Comparison of ENCODE assay signal across 8 mouse cellular contexts in the genomic region with DNA sequence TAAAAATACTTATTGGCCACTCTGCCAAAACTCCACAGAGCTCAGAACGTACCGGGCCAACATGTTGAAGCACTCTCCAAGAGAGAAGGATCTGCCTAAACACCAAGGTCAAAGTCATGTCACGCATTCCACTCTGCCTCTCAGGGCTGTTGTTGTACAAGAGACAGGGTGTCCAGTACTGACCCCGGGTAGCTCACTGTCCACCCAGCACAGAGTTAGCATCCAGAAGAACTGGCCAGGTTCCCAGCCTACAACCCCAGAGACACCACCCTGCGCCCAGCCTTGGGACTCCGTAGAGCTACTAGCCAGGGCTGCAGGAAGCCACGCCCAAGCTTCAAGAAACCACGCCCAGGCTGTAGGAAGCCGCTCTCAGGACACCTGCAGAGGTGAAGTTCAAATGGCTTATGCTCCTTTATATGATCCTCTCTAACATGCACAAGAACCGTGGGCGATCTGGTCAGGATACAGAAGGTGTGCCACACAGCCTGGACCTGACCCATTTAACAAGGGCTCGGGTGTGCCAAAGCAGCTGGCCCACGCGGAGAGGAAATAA. TPM values are rescaled to one million over a fixed set of nuclear protein-coding genes. Genes with fewer than 3 reads are reported as not detected.
DNase-seq lines count a peak whose midpoint lies in the region; ATAC-seq and TF ChIP-seq lines count a peak whose summit lies in the region.

No protein-coding gene starts in this region.

- no peak for TF ChIP-seq CTCF in lung, postnatal 0 days (IDR thresholded peaks at IDR 0.05)
- no peak for TF ChIP-seq CTCF in forebrain, postnatal 0 days (IDR thresholded peaks at IDR 0.05; ENCODE audit: low read depth)

- peaks cover 9% of the 10 kb centered on the region for H3K27me3 ChIP-seq in kidney, embryonic 15.5 days
- H3K27me3 ChIP-seq in lung, postnatal 0 days (replicated peaks; ENCODE audit: insufficient read depth, low read length): no peaks in the 10 kb centered on the region
- H3K27me3 ChIP-seq in hindbrain, embryonic 16.5 days (replicated peaks; ENCODE audit: control insufficient read depth, insufficient read depth, low read length): no peaks in the 10 kb centered on the region
- no peaks in the 10 kb centered on the region for H3K27me3 ChIP-seq in hindbrain, embryonic 14.5 days (ENCODE audit: control insufficient read depth, insufficient read depth, low read length)
- H3K27me3 ChIP-seq in forebrain, postnatal 0 days (ENCODE audit: insufficient read depth, low read length): no peaks in the 10 kb centered on the region

- H3K4me1 ChIP-seq in kidney, embryonic 15.5 days: 0 out of 2 replicates have a peak, but pooled peaks cover 5% of the 10 kb centered on the region
- peaks cover 12% of the 10 kb centered on the region for H3K4me1 ChIP-seq in lung, postnatal 0 days (ENCODE audit: insufficient read depth, low read depth, low read length)
- H3K4me1 ChIP-seq in hindbrain, embryonic 16.5 days (ENCODE audit: control insufficient read depth, insufficient read depth, low read depth, low read length): peaks cover 7% of the 10 kb centered on the region
- H3K4me1 ChIP-seq in hindbrain, embryonic 14.5 days (replicated peaks; ENCODE audit: control insufficient read depth, insufficient read depth, low read length): peaks cover 5% of the 10 kb centered on the region; the same call in 1 of the 2 replicates
- H3K4me1 ChIP-seq in forebrain, postnatal 0 days (ENCODE audit: insufficient read depth): no peaks in the 10 kb centered on the region

- no peaks in the 10 kb centered on the region for H3K9me3 ChIP-seq in kidney, embryonic 15.5 days (replicated peaks)
- H3K9me3 ChIP-seq in lung, postnatal 0 days (ENCODE audit: low read length): no peaks in the 10 kb centered on the region
- no peaks in the 10 kb centered on the region for H3K9me3 ChIP-seq in hindbrain, embryonic 16.5 days (ENCODE audit: control insufficient read depth, low read length)
- H3K9me3 ChIP-seq in hindbrain, embryonic 14.5 days (ENCODE audit: control insufficient read depth, low read length): no peaks in the 10 kb centered on the region
- H3K9me3 ChIP-seq in forebrain, postnatal 0 days (ENCODE audit: low read length): no peaks in the 10 kb centered on the region

- TF ChIP-seq EP300 in lung, postnatal 0 days (IDR thresholded peaks at IDR 0.05): peak; percentile 89

- H3K36me3 ChIP-seq in kidney, embryonic 15.5 days: no peaks in the 10 kb centered on the region
- H3K36me3 ChIP-seq in lung, postnatal 0 days (ENCODE audit: insufficient read depth, low read length): no peaks in the 10 kb centered on the region
- no peaks in the 10 kb centered on the region for H3K36me3 ChIP-seq in hindbrain, embryonic 16.5 days (ENCODE audit: control insufficient read depth, insufficient read depth, low read length)
- H3K36me3 ChIP-seq in hindbrain, embryonic 14.5 days (replicated peaks; ENCODE audit: control insufficient read depth, insufficient read depth): no peaks in the 10 kb centered on the region
- no peaks in the 10 kb centered on the region for H3K36me3 ChIP-seq in forebrain, postnatal 0 days (ENCODE audit: insufficient read depth)

- 46% methylated on average over 14 of the region's 14 CpGs for WGBS in kidney, embryonic 15.5 days
- WGBS in lung, postnatal 0 days: 25% methylated on average over 14 of the region's 14 CpGs
- 66% methylated on average over 14 of the region's 14 CpGs for WGBS in hindbrain, embryonic 16.5 days
- WGBS in hindbrain, embryonic 14.5 days: 67% methylated on average over 14 of the region's 14 CpGs
- 62% methylated on average over 14 of the region's 14 CpGs for WGBS in forebrain, postnatal 0 days

- H3K4me2 ChIP-seq in kidney, embryonic 15.5 days: no peak overlapping the region
- peak overlapping the region; percentile 19; the same call in 1 of the 2 replicates for H3K4me2 ChIP-seq in lung, postnatal 0 days (replicated peaks; ENCODE audit: low read depth, low read length)
- no peak overlapping the region for H3K4me2 ChIP-seq in hindbrain, embryonic 16.5 days (ENCODE audit: low read length)
- H3K4me2 ChIP-seq in hindbrain, embryonic 14.5 days (replicated peaks): no peak overlapping the region
- no peak overlapping the region for H3K4me2 ChIP-seq in forebrain, postnatal 0 days (ENCODE audit: low read depth)

- no peak overlapping the region for H3K4me3 ChIP-seq in kidney, embryonic 15.5 days (replicated peaks)
- H3K4me3 ChIP-seq in lung, postnatal 0 days (ENCODE audit: low read depth, low read length): no peak overlapping the region
- H3K4me3 ChIP-seq in hindbrain, embryonic 16.5 days (ENCODE audit: low read length): no peak overlapping the region
- no peak overlapping the region for H3K4me3 ChIP-seq in hindbrain, embryonic 14.5 days (replicated peaks; ENCODE audit: low read length)
- no peak overlapping the region for H3K4me3 ChIP-seq in forebrain, postnatal 0 days (ENCODE audit: low read depth, low read length)

- no peak overlapping the region for H3K9ac ChIP-seq in kidney, embryonic 15.5 days
- no peak overlapping the region for H3K9ac ChIP-seq in lung, postnatal 0 days (replicated peaks; ENCODE audit: low read depth)
- no peak overlapping the region for H3K9ac ChIP-seq in hindbrain, embryonic 16.5 days (ENCODE audit: low read depth, low read length)
- no peak overlapping the region for H3K9ac ChIP-seq in hindbrain, embryonic 14.5 days
- no peak overlapping the region for H3K9ac ChIP-seq in forebrain, postnatal 0 days

- no peak for ATAC-seq in kidney, embryonic 15.5 days (replicated peaks; ENCODE audit: low FRiP score)
- peak; percentile 19 to 41; a peak in 3 of 4 replicates for ATAC-seq in hematopoietic stem cell, adult 5-6 weeks (replicated peaks in 1 of 2; ENCODE audit: insufficient read depth in 1 of 2, low FRiP score in 2 of 2, low TSS enrichment in 1 of 2, low read depth in 1 of 2, poor library complexity in 2 of 2, severe bottlenecking in 2 of 2)
- ATAC-seq in lung, postnatal 0 days: peak; percentile 86
- ATAC-seq in hindbrain, embryonic 16.5 days: no peak
- no peak for ATAC-seq in hindbrain, embryonic 14.5 days (ENCODE audit: low FRiP score)
- ATAC-seq in forebrain, postnatal 0 days: no peak

- DNase-seq in kidney, adult 11 months: peak; percentile 85
- peak; percentile 53 to 64 for DNase-seq in cerebellum, postnatal 36 days
- peak; percentile 91 for DNase-seq in lung, postnatal 0 days (ENCODE audit: low spot score)
- DNase-seq in hindbrain, embryonic 14.5 days (ENCODE audit: low spot score): no peak
- DNase-seq in forebrain, postnatal 0 days: no peak

- no peak overlapping the region for H3K27ac ChIP-seq in kidney, embryonic 15.5 days
- peak overlapping the region; percentile 64; the same call in 1 of the 2 replicates for H3K27ac ChIP-seq in lung, postnatal 0 days (ENCODE audit: low read length)
- H3K27ac ChIP-seq in hindbrain, embryonic 16.5 days (ENCODE audit: low read depth, low read length): no peak overlapping the region
- H3K27ac ChIP-seq in hindbrain, embryonic 14.5 days: no peak overlapping the region
- no peak overlapping the region for H3K27ac ChIP-seq in forebrain, postnatal 0 days (ENCODE audit: low read depth, low read length)

RNA-seq across cellular contexts. Expression of a gene that starts 30.7 kb away (rescaled TPM):
- 77.6 and 78.3 TPM in 2 replicates for polyA plus RNA-seq in kidney, embryonic 15.5 days (2015; fragmentation: Nextera tagmentation; extraction: Ambion mirVana)
- total RNA-seq in hematopoietic stem cell, adult 5-6 weeks (2017): 47.3 and 83.1 TPM in 2 replicates
- 23.0 and 24.9 TPM in 2 replicates for polyA plus RNA-seq in lung, postnatal 0 days (2015; fragmentation: Nextera tagmentation; extraction: Ambion mirVana)
- 78.4 and 86.9 TPM in 2 replicates for polyA plus RNA-seq in hindbrain, embryonic 16.5 days (2015; fragmentation: Nextera tagmentation; extraction: Ambion mirVana)
- 72.0 TPM in 2 replicates for polyA plus RNA-seq in hindbrain, embryonic 14.5 days (2014; fragmentation: Nextera tagmentation; extraction: Ambion mirVana)
- total RNA-seq in forebrain, postnatal 0 days (2014; rRNA removed): 72.2 and 75.2 TPM in 2 replicates
- 62.0 and 72.3 TPM in 2 replicates for polyA plus RNA-seq in forebrain, postnatal 0 days (2015; fragmentation: Nextera tagmentation; extraction: Ambion mirVana)

RNA-seq across cellular contexts. Expression of a gene that starts 41.1 kb away (rescaled TPM):
- 87.9 and 104 TPM in 2 replicates for polyA plus RNA-seq in kidney, embryonic 15.5 days (2015; fragmentation: Nextera tagmentation; extraction: Ambion mirVana)
- 11.6 and 60.5 TPM in 2 replicates for total RNA-seq in hematopoietic stem cell, adult 5-6 weeks (2017)
- 79.1 and 86.4 TPM in 2 replicates for polyA plus RNA-seq in lung, postnatal 0 days (2015; fragmentation: Nextera tagmentation; extraction: Ambion mirVana)
- 139 and 153 TPM in 2 replicates for polyA plus RNA-seq in hindbrain, embryonic 16.5 days (2015; fragmentation: Nextera tagmentation; extraction: Ambion mirVana)
- polyA plus RNA-seq in hindbrain, embryonic 14.5 days (2014; fragmentation: Nextera tagmentation; extraction: Ambion mirVana): 170 and 171 TPM in 2 replicates
- 87.4 and 89.6 TPM in 2 replicates for total RNA-seq in forebrain, postnatal 0 days (2014; rRNA removed)
- 109 and 131 TPM in 2 replicates for polyA plus RNA-seq in forebrain, postnatal 0 days (2015; fragmentation: Nextera tagmentation; extraction: Ambion mirVana)

Comparison
In these comparisons a context has a peak if more than half of its experiments do, and no peak if none do; other contexts are left out.
1. DNase-seq: peak in kidney, adult 11 months (single experiment), cerebellum, postnatal 36 days (2 of 2) and lung, postnatal 0 days (single experiment); none in hindbrain, embryonic 14.5 days (single experiment) and forebrain, postnatal 0 days (single experiment).
2. ATAC-seq: peak in hematopoietic stem cell, adult 5-6 weeks (2 of 2) and lung, postnatal 0 days (single experiment); none in kidney, embryonic 15.5 days (single experiment), hindbrain, embryonic 16.5 days (single experiment), hindbrain, embryonic 14.5 days (single experiment) and forebrain, postnatal 0 days (single experiment).